ENCODE assay signal across 12 mouse cellular contexts in the genomic region with DNA sequence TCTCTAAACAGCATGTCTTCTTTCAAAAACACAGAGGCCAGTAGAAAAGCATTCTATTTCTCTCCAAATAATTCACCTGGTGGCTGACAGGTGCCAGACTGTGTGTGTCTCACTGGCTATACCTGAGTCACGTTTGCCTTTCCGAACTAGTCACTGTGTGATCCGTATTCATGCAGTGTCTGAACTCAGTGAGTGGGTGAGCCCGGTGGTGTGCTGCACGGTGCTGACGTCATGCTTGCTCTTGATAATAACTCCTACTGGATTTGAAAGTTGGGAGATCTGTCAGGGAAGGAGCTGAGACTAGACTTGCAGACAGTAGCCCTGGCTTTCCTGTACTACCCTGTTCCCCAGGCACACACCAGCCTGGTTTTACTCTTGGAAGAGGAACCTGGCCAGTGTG.
"Had no signal": no experiment of that assay in that cellular context is flagged by ENCODE, and none has a peak within 500 bp of the region (broad histone marks: within the 10 kb centered on the region; RNA-seq: fewer than 3 reads in every experiment).

No protein-coding gene starts in this region.

- DNase-seq: lung, adult 18-20 months; lung, embryonic 14.5 days; lung, postnatal 10 days; lung, postnatal 4 days; midbrain, embryonic 14.5 days; retina, postnatal 1 day; spleen, adult 18-20 months; thymus, adult 18-20 months; thymus, postnatal 14 days; thymus, postnatal 36 days had no signal

- ATAC-seq: liver, embryonic 12.5 days; midbrain, embryonic 16.5 days had no signal
